Mouse (Mus musculus) T-helper 2 cell (primary cell): ENCODE results near the gene Tcp10b.
"Not testable (repeated sequence)": the region's sequence is repeated elsewhere in the genome, so short reads cannot be mapped to it uniquely, and the experiment has no call there.

Experiments
- in situ Hi-C: fragments of 300-600 bp; cut with MboI, MseI; formaldehyde crosslinking; loops from one replicate; pipeline ENCODE4 v1.15.1; 2025; ENCODE audit warnings: high pct_unique_total_duplicates

The Tcp10b gene

DNA sequence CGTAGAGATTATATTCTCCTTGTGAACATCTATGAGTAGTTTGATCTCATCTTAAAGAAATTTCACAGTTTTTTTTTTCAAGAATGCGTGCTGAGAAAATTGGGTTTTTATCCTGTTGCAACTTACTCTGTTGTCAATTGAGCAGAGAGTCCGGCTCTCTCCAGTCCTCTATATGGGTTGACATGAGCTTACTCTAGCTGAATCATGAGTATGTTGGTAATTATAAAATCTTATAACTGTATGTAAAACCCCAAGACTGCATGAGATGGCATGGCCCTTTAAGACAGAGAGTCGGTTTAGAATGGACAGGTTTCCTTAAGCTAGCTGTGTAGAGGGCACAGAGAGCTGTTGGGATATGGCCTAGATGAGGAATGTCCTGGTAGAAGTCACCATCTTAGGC is at the start of gene Tcp10b:
Tcp10b (plus strand) TSS at position 301 of the 400 bp plus-strand sequence.
- in situ Hi-C loops, result loop anchor here (5.0 kb wide), 1 partner anchor 291 kb away; the partner anchor contains the start of gene Tcp10c

DNA sequence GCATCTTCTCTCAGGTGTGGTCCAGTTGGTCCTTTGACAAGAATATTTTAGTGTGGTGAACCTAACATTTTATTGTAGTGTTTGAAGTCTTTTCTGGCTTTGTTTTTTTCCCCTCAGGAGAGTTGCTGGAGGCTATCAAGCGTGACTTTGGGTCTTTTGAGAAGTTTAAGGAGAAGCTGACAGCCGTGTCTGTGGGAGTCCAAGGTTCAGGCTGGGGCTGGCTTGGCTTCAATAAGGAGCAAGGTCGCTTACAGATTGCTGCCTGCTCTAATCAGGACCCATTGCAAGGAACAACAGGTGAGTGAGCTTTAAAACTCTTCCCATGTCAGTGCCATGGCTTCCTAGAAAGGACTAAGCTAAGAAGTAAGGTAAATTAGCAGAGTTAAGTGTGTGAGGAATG is 47.6 kb upstream of the Tcp10b start:
- in situ Hi-C loops, result no loop called here

DNA sequence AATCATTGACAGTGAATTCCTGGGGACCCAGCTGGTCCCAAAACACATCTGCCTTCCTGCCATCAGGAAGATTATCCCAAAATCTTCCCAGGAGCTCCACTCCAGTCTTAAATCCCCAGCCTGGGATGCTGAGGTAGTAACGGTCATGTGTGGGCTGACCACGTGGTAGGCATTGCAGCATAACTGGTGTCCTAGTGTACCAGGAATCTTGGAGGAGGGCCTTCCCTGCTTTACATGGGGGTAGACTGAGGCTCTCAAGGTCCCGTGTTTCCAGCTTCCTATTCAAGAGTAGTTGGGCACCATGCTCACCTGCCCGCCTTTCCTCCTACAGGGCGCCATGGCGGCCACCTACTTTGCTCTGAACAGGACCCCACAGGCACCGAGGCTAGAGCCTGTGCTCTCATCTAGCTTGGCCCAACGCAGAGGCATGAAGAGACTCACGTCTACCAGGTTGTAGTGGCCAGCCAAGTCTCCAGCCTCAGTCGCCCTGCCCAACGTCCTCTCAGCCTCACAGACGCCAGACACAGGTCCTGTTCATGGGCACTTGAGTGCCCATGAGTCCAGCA is 24.2 kb upstream of the Tcp10b start:
- in situ Hi-C loops, result loop anchor here (5.0 to 10.0 kb wide), 2 partner anchors 296 to 508 kb away; no protein-coding TSS in a partner anchor

DNA sequence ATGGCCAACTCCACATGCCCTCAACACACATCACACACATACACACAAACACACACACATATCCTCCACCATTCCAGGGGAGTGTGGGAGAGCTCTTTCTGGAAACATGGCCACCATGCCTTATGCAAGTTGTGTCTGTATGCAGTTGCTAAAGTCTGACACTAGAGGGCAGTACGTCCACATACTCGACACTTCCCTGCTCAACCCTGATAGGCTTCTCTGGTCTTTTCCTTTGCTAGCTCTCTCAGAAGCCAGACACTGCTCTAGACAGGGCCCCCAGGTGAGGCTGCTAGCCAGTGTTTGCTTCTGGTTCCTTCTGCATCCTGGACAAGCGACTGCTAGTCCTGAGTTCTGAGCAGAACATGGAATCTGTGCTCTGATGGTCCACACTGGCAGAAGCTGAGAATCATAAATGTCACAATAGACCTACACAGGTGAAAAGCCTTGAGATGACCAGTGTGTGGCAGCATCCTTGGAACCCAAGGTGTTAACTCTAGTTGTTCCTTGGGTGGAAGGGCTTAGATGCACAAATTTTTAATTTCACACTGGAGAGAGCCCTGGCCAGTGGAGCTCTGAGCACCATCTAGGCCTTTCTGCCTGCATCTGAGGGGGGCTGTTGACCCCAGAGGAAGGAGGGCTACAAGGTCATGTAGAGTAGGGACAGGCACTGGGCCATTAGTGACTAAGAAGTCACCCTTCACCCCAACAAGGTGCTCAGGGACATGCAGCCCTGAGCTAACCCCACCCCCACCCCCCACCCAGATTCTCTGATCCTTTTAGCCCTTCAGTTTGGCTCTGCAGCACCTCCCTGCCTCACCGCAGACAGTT is 16.8 kb upstream of the Tcp10b start:
- in situ Hi-C loops, result not testable (repeated sequence)

DNA sequence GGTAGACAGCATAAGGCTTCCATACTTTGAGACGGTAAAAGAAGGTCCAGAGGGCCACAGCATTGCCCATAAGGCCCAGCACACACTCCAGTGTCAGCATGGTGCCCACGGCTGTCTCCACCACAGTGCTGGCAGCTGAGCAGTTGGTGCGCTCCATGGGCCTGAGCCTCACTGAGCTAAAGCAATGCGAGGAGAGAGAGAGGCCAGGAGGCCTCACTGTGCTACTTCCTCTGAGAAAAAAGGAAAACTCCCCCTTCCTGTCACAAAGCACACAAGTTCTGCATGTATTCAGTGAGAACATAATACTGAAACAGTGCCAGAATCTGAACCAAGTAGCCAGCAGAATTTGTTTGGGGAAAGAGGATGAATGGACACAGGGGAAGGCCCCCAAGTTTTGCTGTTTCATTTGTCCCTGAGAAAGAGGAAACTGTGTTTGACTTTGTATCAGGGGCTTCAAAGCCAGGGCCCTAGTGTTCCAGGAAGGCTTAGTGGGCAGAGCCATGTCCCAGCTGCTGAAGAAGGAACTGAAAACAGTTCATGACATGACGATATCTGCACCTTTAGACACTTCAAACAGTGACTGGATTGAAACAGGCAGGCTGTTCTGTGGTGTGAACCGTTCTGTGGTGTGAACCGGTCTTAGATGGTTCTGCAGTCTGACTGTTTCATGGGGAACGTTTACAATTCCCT is 8.6 kb upstream of the Tcp10b start, which contains the start of gene Gpr31b:
Gpr31b (minus strand) TSS at position 173 of the 690 bp plus-strand sequence.
- in situ Hi-C loops, result not testable (repeated sequence)

DNA sequence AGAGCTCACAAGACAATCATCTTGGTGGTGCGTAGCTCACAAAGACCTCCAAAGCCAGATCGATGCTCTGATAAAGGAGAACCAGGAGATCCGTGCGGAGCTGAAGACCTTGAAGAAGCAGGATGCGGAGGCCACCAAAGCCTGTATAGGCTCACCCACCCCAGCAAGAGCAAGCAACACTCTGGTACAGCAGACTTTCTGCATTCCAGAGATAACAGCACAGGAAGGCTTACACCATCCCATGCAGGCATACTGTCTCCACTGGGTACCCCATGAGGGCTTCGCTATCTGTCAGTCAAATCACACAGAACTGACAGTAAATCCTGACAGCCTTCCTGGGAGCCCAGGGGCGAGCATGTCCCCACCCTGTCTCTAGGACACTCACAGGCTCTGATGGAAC is 2.0 kb downstream of the Tcp10b start:
- in situ Hi-C loops, result loop anchor here (5.0 kb wide), 1 partner anchor 289 kb away; the partner anchor contains the start of gene Tcp10c

DNA sequence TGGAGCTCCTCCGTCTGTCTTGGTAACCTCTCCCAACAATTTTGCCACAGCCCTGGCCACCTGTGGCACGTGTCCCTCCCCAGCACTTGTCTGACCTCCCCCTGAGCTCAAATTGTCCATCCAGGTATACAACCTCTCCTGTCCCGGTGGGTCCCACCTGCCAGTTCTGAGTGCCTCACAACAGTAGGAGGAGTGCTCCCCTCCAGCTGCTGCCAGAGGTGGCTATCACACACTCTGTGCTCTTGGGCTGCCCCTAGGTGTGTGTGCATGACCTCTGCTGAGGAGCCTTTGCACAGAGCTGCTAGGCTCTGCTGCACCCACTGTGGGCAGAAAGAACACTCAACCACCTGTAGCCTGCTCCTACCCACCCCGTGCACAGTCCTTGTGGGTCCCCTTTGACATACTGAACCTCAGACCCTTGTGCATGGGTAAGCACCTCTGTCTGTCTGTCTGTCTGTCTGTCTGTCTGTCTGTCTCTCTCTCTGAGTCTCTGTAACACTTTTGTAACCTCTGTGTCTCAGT is 7.0 kb downstream of the Tcp10b start:
- in situ Hi-C loops, result not testable (repeated sequence)

DNA sequence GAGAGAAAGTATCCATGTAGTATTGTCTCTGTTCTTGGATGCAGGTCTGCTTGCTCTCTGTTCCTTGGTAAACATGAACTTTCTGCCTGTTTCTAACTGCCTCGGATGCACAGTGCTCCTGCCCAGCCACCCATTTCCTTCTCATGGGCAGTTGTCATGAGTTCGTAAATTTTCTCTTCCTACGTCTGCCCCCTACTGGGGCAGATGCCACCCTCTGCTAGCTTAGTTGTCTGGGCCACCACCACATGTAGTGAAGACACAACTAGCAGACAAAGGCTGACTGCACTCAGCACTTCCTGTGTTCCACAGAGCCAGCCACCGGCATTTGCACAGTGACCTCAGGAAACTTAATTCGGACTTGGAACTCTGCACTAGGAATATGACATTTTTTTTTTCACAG is 8.3 kb downstream of the Tcp10b start:
- in situ Hi-C loops, result not testable (repeated sequence)

DNA sequence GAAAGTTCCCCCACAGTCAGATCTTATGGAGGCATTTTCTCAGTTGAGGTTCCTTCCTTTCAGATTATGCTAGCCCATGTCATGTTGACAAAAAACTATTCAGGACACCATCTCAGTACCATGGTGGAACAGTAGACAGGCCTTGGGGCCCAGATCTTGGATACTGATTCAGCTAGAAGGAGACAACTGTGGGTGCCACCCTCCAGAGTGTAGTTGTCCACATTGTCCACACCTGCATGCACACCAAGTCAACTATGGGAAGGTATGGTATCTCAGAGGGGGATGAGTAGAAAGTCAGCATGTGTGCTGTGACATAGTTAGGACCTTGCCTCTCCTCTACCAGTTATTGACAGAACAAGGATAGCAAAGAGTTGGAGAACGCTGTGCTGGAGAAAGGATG is 30.6 kb downstream of the Tcp10b start:
- in situ Hi-C loops, result not testable (repeated sequence)

DNA sequence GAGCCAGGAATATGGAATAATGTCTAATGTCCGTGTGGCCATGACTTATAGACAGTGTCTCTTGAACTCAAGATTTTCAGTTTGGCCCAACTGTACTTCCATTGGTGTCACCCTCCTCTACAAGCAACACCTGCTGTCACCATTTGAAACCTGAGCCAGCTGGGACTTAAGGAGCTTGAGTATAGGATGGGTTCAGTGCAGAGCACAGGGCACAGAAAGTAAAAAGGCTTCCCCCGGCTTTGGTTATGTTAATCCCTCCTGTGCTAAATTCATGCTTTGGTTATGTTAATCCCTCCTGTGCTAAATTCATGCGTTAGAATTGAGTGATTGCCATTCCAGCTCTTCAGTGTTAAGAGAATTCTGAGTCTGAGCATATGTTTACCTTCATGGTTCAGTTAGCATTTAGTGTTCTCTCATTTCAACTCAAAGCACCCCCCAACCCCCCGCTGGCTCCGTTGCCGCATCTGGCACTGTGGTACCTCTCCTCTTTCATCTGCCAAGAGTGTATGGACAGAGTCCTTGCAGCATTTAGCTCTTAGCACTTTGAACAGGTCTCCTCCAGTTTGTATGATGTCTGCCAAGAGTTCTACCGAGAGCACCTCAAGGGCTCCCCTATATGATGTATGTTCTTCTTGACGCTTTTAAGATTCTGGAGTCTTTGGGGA is 31.3 kb downstream of the Tcp10b start:
- in situ Hi-C loops, result not testable (repeated sequence)

DNA sequence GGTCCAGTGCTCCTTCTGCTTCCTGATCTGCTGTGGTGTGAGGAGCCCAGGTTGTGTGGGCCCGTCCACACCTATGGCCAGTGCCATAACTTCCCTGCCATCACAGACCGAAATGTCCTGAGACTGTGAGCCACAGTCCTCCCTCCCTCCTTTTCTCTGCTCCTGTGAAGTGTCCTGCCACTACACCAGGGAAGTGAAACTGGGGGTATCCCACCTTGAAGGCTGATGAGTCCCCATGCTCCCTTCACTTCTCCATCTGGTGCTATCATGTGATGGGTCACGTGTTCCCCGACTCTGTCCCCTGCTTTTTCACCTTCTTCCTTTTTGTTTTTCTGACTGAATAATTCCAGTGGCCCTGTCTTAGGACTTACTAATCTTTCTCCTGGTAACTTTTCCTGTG is 32.1 kb downstream of the Tcp10b start:
- in situ Hi-C loops, result not testable (repeated sequence)

DNA sequence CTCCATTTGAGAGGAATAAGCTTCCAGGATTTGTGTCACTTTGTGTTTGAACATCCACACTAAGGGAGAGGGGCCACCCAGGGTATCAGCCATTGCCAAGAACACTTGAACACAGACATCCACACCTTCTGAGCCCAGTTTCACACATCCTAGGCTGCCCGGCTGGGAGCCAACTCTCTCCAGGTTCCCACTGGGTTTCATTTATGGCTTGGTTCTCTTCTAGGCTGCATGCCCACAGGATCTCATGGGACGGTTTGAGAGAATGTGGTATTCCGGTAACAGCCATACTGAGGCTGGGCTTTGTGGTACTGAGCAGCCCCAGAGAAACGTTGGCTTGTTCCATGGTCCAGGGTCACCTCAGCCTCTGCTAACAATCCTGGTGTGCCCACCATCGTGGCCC is 45.7 kb downstream of the Tcp10b start:
- in situ Hi-C loops, result not testable (repeated sequence)

DNA sequence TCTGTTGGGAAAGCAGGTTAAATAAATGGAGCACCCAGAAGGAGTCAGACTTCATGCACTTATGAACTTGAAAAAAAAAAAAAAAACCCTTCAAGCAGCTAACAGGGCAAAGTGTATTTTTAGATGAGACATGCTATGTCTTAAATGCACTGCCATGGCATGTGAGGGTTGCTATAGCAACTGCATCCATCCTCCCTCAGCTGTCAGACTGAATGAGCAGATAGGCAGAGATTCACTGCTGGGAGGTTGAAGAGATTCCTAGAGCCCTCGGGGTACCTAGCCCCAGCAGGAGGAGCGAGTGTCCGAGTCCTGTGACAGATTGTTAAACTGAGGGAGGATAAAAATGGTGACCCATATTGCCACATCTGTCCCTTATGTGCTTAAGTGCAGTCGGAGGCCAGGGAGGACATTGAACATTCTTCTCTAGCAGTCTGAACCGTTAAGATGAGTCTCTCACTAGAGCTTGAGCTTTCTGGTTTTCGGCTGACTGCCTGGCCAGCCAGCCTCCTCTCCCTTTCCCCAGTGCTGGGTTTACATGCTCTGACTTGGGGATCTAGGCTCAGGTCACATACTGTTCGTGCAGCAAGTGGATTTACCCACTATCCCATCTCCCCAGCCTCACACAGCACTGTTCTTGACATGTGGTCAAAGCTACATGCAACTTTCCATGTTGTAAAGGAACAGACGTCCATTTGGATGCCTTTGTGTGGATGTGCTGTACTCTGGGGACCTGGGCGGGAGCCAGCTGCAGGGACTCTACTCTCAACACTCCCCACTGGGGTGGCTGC is 51.8 kb downstream of the Tcp10b start:
- in situ Hi-C loops, result not testable (repeated sequence)

DNA sequence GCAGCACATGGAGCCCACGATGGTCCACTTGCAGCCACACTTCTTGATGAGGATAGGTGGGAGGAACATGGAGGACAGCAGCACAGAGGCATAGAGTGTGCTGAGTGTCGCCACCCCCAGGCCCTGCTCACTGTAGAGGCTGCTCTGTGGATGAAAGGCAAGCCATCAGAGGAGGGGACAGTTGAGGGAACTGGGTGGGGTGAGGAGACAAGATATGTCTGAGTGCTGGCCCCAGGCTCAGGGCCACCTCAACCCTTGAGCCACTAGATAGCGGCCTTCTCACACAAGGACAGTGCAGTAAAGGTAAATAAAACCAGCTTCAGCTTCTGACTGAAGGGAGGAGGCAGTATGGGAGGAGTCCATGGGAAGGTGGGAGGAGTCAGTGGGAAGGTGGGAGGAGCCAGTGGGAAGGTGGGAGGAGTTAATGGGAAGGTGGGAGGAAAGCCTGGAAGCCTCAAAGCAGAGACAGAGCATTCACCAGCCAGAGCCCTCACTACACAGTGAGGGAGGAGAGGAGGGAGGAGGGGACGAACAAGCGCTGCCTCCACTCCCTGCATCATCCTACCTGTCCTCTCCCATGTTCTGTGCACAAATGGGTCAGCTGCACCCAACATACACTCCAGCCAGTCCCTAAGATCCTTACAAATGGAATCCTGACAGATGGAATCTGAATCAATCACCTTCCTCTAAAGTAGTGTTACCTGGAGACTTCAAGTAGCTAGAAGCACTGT is 62.6 kb downstream of the Tcp10b start:
- in situ Hi-C loops, result loop anchor here (5.0 kb wide), 1 partner anchor 279 kb away; no protein-coding TSS in a partner anchor

DNA sequence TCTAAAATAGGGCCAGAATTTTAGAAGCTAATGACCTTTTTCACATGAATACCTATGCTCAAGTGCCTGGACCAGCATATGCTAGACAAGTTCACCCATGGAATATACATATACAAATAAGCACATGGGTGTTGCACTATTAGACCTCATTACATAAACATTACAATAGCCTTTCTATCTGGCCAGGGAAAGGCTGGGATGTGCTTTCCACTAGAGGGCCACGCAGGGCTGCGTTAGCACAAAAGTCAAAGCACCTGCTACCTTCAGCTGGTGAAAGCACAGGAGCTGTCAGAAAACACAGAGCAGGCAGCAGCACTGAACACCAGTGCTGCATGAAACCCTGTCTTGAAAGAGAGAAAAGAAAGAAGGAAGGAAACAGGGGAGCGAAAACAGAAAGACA is 63.3 kb downstream of the Tcp10b start:
- in situ Hi-C loops, result loop anchor here (5.0 kb wide), 1 partner anchor 278 kb away; no protein-coding TSS in a partner anchor

DNA sequence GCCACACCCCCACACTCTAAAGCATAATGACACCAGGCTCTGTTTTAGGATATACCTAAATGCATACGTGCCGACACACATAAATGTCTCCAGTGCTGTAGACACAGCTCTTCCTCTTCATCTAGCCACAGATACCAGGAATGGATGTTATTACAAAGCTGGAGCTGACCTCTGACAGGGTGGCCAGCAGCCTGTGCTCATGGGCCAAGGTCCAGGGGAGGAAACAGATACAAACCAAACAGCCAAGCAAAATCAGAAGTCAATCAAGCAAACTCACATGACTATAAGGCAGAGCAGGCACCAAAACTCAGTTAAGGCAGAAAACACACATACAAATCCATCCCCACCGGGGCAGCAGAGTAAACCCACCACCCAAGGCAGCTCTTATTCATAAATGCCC is 68.4 kb downstream of the Tcp10b start:
- in situ Hi-C loops, result not testable (repeated sequence)

DNA sequence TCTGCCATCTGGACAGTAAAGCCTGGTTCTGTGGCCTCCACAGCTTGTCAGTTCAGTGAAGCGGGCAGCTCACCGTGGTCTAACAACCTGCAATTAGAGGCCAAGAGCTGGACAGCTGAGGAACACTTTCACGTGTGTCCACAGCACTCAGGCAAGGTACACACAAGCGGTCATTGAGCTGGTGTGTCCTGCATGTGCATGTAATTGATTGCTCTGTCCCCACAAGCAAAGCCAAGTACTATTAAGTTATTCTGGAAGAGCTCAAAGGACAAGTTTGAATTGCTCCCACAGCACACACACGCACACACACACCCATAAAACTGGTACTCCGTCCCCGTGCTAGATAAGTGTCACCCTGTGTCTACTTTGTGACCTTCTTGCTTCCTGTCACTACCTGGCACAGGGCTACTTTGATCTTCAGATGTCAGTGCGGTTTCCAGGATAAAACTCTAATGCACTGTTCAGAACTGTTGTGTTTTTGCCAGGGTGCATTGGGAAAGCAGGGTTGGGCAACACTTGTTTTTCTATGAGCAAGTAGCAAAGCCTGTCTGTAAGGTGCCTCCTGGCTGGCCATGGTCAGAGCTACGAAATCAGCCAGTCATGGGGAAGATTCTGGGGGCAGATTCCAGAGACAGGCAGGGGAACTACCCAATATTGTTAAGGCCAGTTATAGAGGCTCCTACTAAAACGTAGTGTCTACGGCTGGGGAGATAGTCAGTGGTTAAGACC is 69.0 kb downstream of the Tcp10b start:
- in situ Hi-C loops, result loop anchor here (10.0 kb wide), 1 partner anchor 295 kb away; no protein-coding TSS in a partner anchor

DNA sequence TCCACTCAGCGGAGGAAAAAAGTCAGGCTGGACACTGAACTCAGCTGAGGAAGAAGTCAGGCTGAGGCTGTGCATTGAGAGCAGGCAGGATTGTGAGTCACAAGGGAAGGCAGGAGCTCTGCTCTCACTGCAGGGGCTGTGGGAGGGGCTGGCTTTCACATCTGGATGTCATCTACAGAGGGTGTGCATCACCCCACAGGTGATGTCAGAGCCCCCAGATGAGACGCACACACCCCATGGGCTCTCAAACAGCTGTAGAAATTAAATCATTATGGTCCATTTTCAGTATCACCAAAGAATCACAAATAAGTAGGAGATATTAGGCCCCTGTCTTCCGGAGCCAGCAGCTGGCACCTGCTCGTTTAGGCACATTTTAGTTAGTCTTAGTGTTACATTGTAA is 70.8 kb downstream of the Tcp10b start, which contains the start of gene Unc93a:
Unc93a (minus strand) TSS at position 101 of the 400 bp plus-strand sequence.
- in situ Hi-C loops, result loop anchor here (10.0 kb wide), 1 partner anchor 293 kb away; no protein-coding TSS in a partner anchor
